Mouse (Mus musculus) brain, embryonic 14.5 days (tissue): ENCODE data around the gene Wdr64. TPM values are rescaled to one million over a fixed set of nuclear protein-coding genes. Genes with fewer than 3 reads are reported as not detected.

Experiments
- DNase-seq: peaks from one replicate; pipeline ENCODE4 v3.0.0-alpha.2; 2011; ENCODE audit warnings: low read depth
- CTCF ChIP-seq: fragments of 200-500 bp; IDR thresholded peaks from 2 replicates; pipeline ENCODE4 v1.5.1; 2012; ENCODE audit warnings: inconsistent platforms, mild to moderate bottlenecking, moderate library complexity, borderline replicate concordance; ENCODE audit not compliant: insufficient read depth, insufficient read length; ENCODE audit errors: extremely low read depth
- POLR2A ChIP-seq: fragments of 200-500 bp; IDR thresholded peaks from 2 replicates; pipeline ENCODE4 v1.6.1; 2012; ENCODE audit warnings: mild to moderate bottlenecking, inconsistent platforms, borderline replicate concordance; ENCODE audit not compliant: poor library complexity, insufficient read depth, insufficient read length, severe bottlenecking; ENCODE audit errors: extremely low read depth
- polyA plus RNA-seq: library from polyadenylated mRNA; depleted of rRNA; stranded (reverse); fragments of >200 nt; gene quantifications from 2 replicates; pipeline ENCODE4 v1.2.3, GENCODE M21; 2012; rRNA removed

Wdr64 gene
- polyA plus RNA-seq: 0.03 and 0.04 TPM in 2 replicates

GRCm38 (mm10) chr1:175698293-175698692 is at the start of gene Wdr64:
Wdr64 (plus strand) TSS chr1:175698593.
- TF ChIP-seq POLR2A (no peak), CTCF (no peak)
- DNase-seq: no peak

GRCm38 (mm10) chr1:175648615-175649014 is 49.8 kb upstream of the Wdr64 start:
- no peak for DNase-seq
- no peak for TF ChIP-seq POLR2A
- no peak for TF ChIP-seq CTCF

GRCm38 (mm10) chr1:175659900-175660299 is 38.5 kb upstream of the Wdr64 start:
- DNase-seq: no peak

GRCm38 (mm10) chr1:175668666-175669405 is 29.6 kb upstream of the Wdr64 start:
- TF ChIP-seq CTCF (peak; percentile 66; the same call in 1 of the 2 replicates), POLR2A (no peak)
- peak; percentile 64 for DNase-seq

More at GRCm38 (mm10) chr1:175659900-175660299, 38.5 kb upstream of the Wdr64 start:
- TF ChIP-seq CTCF: no peak
- TF ChIP-seq POLR2A: no peak

GRCm38 (mm10) chr1:175669456-175669855 is 28.9 kb upstream of the Wdr64 start:
- TF ChIP-seq CTCF (no peak), POLR2A (no peak)
- no peak for DNase-seq

DNA sequence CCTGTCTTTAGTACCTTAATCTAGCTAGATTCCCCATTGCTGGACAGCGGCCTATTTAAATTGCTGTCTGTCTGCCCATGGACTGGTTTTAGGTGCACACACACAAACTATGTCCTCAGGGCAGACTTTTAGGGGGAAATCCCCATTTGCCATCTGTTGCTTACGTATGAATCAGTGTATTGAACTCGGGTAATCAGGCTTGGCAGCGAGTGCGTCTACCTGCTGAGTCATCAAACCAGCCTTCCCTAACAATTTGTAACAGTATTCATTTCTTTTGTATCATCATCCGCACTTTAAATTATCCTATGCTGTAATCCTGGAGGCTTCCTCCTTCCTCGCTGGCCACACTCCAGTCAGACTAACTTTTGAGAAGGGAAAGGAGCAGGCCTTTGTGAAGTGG is 28.4 kb upstream of the Wdr64 start:
- no peak for TF ChIP-seq CTCF
- peak; percentile 39 for DNase-seq

DNA sequence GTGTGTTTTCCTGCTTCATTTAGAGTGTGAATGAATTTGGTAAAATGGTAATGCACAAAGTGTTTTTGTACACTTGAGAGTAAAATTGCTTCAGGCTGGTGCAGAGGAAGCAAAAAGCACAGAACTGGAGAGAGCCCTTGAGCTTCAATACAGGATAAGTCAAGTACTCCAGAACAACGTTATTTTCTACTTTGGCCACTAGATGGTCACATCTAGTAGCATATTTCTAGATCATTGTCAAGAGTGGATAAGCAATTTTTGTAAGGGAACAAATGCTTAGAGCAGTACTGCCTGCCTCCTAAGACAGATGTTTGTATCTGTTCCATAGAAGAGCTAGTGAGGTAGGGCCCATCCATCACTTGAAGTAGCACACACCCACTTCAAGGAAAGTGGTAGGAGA is 26.8 kb upstream of the Wdr64 start:
- DNase-seq: peak; percentile 25
- TF ChIP-seq POLR2A: no peak

GRCm38 (mm10) chr1:175673563-175674325 is 24.6 kb upstream of the Wdr64 start:
- no peak for TF ChIP-seq CTCF
- TF ChIP-seq POLR2A: no peak

GRCm38 (mm10) chr1:175675116-175675515 is 23.3 kb upstream of the Wdr64 start:
- DNase-seq: no peak
- no peak for TF ChIP-seq POLR2A
- TF ChIP-seq CTCF: no peak

More at GRCm38 (mm10) chr1:175673563-175674325, 24.6 kb upstream of the Wdr64 start:
- no peak for DNase-seq

GRCm38 (mm10) chr1:175677459-175677858 is 20.9 kb upstream of the Wdr64 start:
- TF ChIP-seq POLR2A: no peak
- no peak for TF ChIP-seq CTCF
- no peak for DNase-seq

GRCm38 (mm10) chr1:175680995-175681394 is 17.4 kb upstream of the Wdr64 start:
- TF ChIP-seq POLR2A: no peak
- no peak for TF ChIP-seq CTCF

GRCm38 (mm10) chr1:175691686-175692245 is 6.6 kb upstream of the Wdr64 start:
- DNase-seq: no peak
- TF ChIP-seq POLR2A (no peak), CTCF (no peak)

More at GRCm38 (mm10) chr1:175680995-175681394, 17.4 kb upstream of the Wdr64 start:
- no peak for DNase-seq

GRCm38 (mm10) chr1:175692246-175692996 is 6.0 kb upstream of the Wdr64 start, which contains the start of the genes Opn3 and Chml:
Opn3 (minus strand) TSS chr1:175692776.
Chml (minus strand) TSS chr1:175692901.
- DNase-seq: peak; percentile 100

DNA sequence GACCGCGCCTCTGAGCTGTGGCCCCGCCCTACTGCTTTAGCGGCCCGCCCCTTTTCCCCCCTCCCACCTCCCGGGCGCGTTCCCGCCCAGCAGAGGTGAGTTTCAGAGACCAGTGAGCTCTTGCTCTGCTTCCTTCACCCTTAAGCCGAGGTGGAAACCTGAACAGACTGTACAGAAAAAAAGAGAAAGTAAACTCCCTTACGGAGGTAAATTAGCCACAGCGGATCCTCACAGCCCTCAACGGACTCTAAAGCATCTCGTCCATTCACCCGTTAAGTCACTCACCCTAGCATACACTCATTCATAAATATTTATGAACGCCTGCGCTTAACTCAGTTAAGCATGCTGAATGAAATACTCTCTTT is 5.4 kb upstream of the Wdr64 start:
- TF ChIP-seq POLR2A: no peak
- TF ChIP-seq CTCF: no peak
- no peak for DNase-seq

More at GRCm38 (mm10) chr1:175692246-175692996, 6.0 kb upstream of the Wdr64 start, which contains the start of the genes Opn3 and Chml:
- TF ChIP-seq POLR2A: peak; percentile 99
- no peak for TF ChIP-seq CTCF
